Mouse (Mus musculus) liver, embryonic 13.5 days (tissue): Measurements from ENCODE around the gene Mprip. TPM values are rescaled to one million over a fixed set of nuclear protein-coding genes. Genes with fewer than 3 reads are reported as not detected.

Experiments
- ATAC-seq: fragments of 200-750 bp; cut with Nextera tagmentation; 2 replicates; pipeline ENCODE4 v1.8.0; 2017; ENCODE audit warnings: low read depth, mild to moderate bottlenecking, moderate number of reproducible peaks, moderate library complexity
- DNase-seq: peaks from one replicate; pipeline ENCODE4 v3.0.0; 2022
- H3K27ac ChIP-seq: fragments of 300-500 bp; sonication (generic); 2 replicates; pipeline ENCODE4 v1.5.1; 2015; ENCODE audit warnings: moderate library complexity, mild to moderate bottlenecking, inconsistent platforms
- H3K27me3 ChIP-seq: fragments of 300-500 bp; sonication (generic); 2 replicates; pipeline ENCODE4 v1.6.1; 2015; ENCODE audit warnings: mild to moderate bottlenecking, inconsistent platforms
- H3K36me3 ChIP-seq: fragments of 300-500 bp; sonication (generic); 2 replicates; pipeline ENCODE4 v1.6.1; 2015; ENCODE audit warnings: mild to moderate bottlenecking, inconsistent platforms
- H3K4me1 ChIP-seq: fragments of 300-500 bp; sonication (generic); replicated peaks from 2 replicates; pipeline ENCODE4 v1.6.1; 2015; ENCODE audit warnings: inconsistent platforms
- H3K4me2 ChIP-seq: fragments of 300-500 bp; sonication (generic); 2 replicates; pipeline ENCODE4 v1.6.1; 2015; ENCODE audit warnings: inconsistent platforms, mild to moderate bottlenecking, moderate library complexity
- H3K4me3 ChIP-seq: fragments of 300-500 bp; sonication (generic); replicated peaks from 2 replicates; pipeline ENCODE4 v1.5.1; 2015; ENCODE audit warnings: mild to moderate bottlenecking, inconsistent platforms
- H3K9ac ChIP-seq: fragments of 300-500 bp; sonication (generic); 2 replicates; pipeline ENCODE4 v1.6.1; 2015; ENCODE audit warnings: mild to moderate bottlenecking, inconsistent platforms
- H3K9me3 ChIP-seq: fragments of 300-500 bp; sonication (generic); replicated peaks from 2 replicates; pipeline ENCODE4 v1.6.1; 2016; ENCODE audit warnings: inconsistent platforms
- WGBS: fragments of 180-500 bp; shearing (Covaris S2); methylation state at CpG from one replicate; pipeline ENCODE4 v1.1.7; 2015; ENCODE audit not compliant: insufficient replicate concordance; 5-methylcytosine and 5-hydroxymethylcytosine counted together
- polyA plus RNA-seq: library from polyadenylated mRNA; unstranded; fragments of >200 nt; fragmentation: Nextera tagmentation; extraction: Ambion mirVana; gene quantifications from 2 replicates; pipeline ENCODE4 v1.2.1, GENCODE M21; 2015

Mprip gene
- polyA plus RNA-seq, 1 experiment from 2014 or later = 11.8 TPM

GRCm38 (mm10) chr11:59814936-59815335 is 153.8 kb downstream of the Mprip start:
- H3K4me2 ChIP-seq = no peak overlapping the region
- no peaks in the 10 kb centered on the region for H3K27me3 ChIP-seq
- peaks cover 42% of the 10 kb centered on the region for H3K36me3 ChIP-seq
- no peak overlapping the region for H3K4me3 ChIP-seq
- H3K4me1 ChIP-seq = peaks cover 24% of the 10 kb centered on the region
- WGBS = 71% methylated on average over 6 of the region's 6 CpGs
- no peak overlapping the region; the same call in 1 of the 2 replicates for H3K27ac ChIP-seq
- no peak for ATAC-seq
- DNase-seq = no peak
- H3K9me3 ChIP-seq = no peaks in the 10 kb centered on the region
- H3K9ac ChIP-seq = no peak overlapping the region

GRCm38 (mm10) chr11:59815482-59816065 is 154.5 kb downstream of the Mprip start:
- no peak overlapping the region for H3K9ac ChIP-seq
- H3K27me3 ChIP-seq = no peaks in the 10 kb centered on the region
- WGBS = 74% methylated on average over 6 of the region's 6 CpGs
- DNase-seq = no peak
- no peak overlapping the region for H3K4me2 ChIP-seq
- no peak overlapping the region for H3K4me3 ChIP-seq
- H3K4me1 ChIP-seq = peaks cover 21% of the 10 kb centered on the region
- no peak overlapping the region for H3K27ac ChIP-seq
- no peak for ATAC-seq
- H3K36me3 ChIP-seq = peaks cover 48% of the 10 kb centered on the region
- H3K9me3 ChIP-seq = no peaks in the 10 kb centered on the region

DNA sequence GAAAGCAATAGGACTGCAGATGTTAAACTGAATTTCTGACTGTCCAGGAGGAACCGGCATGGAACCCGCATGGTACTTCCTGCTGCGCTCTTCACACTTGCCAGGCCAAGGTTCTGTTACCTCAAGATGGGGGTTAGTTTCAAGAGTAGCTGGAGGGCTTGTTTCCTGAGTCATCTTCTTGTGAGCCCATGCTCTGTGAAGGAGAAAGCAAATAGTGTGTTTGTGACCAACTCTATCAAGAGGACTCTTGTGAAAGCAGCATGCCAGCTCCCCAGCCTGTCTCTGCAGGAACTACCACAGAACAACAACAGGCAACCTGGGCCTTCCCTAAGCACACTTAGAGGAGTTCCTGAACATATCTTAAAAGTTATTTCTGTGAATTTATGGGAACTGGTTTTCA is 156.8 kb downstream of the Mprip start:
- 89% methylated on average over 3 of the region's 3 CpGs for whole genome bisulfite sequencing

GRCm38 (mm10) chr11:59821625-59822024 is 160.5 kb downstream of the Mprip start:
- H3K4me1 ChIP-seq = no peaks in the 10 kb centered on the region
- H3K4me2 ChIP-seq = no peak overlapping the region
- H3K27me3 ChIP-seq = no peaks in the 10 kb centered on the region
- no peak for DNase-seq
- no peak overlapping the region for H3K4me3 ChIP-seq
- WGBS = 79% methylated on average over 3 of the region's 3 CpGs
- ATAC-seq = no peak
- H3K27ac ChIP-seq = no peak overlapping the region
- peaks cover 99% of the 10 kb centered on the region for H3K36me3 ChIP-seq
- no peak overlapping the region for H3K9ac ChIP-seq
- H3K9me3 ChIP-seq = no peaks in the 10 kb centered on the region

More for the DNA sequence above, 156.8 kb downstream of the Mprip start:
- Histone ChIP-seq H3K27ac (no peak overlapping the region), H3K4me1 (0 out of 2 replicates have a peak, but pooled peaks cover 11% of the 10 kb centered on the region), H3K4me3 (no peak overlapping the region), H3K4me2 (no peak overlapping the region), H3K27me3 (no peaks in the 10 kb centered on the region), H3K36me3 (peaks cover 70% of the 10 kb centered on the region), H3K9ac (no peak overlapping the region), H3K9me3 (no peaks in the 10 kb centered on the region)
- no peak for ATAC-seq
- no peak for DNase-seq

Other genes starting within 250 kb of the Mprip start
- gene Jmjd4, start 211.3 kb upstream of the Mprip start, polyA plus RNA-seq = 5.2 and 5.3 TPM in 2 replicates
- gene Snap47, start 210.1 kb upstream of the Mprip start, polyA plus RNA-seq = 26.8 and 31.0 TPM in 2 replicates
- 1.1 and 1.8 TPM in 2 replicates for gene Zfp867, start 188.8 kb upstream of the Mprip start, polyA plus RNA-seq
- gene Zkscan17, start 134.6 kb upstream of the Mprip start, polyA plus RNA-seq = 4.6 and 5.6 TPM in 2 replicates
- gene Nlrp3, start 119.7 kb upstream of the Mprip start, polyA plus RNA-seq = 0.27 and 0.46 TPM in 2 replicates
- not detected in 2 replicates for gene Olfr222, start 85.1 kb upstream of the Mprip start, polyA plus RNA-seq
- gene Olfr223, start 68.0 kb upstream of the Mprip start, polyA plus RNA-seq = not detected in 2 replicates
- gene Pld6, start 126.3 kb downstream of the Mprip start, polyA plus RNA-seq = 2.8 TPM in 2 replicates
- 14.0 and 15.6 TPM in 2 replicates for gene Flcn, start 148.7 kb downstream of the Mprip start, polyA plus RNA-seq
- gene Nt5m, start 178.1 kb downstream of the Mprip start, polyA plus RNA-seq = 13.6 and 14.4 TPM in 2 replicates
- 127 and 141 TPM in 2 replicates for gene Cops3, start 178.5 kb downstream of the Mprip start, polyA plus RNA-seq